Mouse (Mus musculus) monocyte, adult 2 months (primary cell): Measurements from ENCODE around the gene Col7a1.

ENCODE experiments used
- DNase-seq, 2 experiments: peaks; one replicate each; pipeline ENCODE4 v3.0.0; 2022; ENCODE audit warnings: low spot score in 2 of 2, low read depth in 1 of 2

Col7a1 gene

DNA sequence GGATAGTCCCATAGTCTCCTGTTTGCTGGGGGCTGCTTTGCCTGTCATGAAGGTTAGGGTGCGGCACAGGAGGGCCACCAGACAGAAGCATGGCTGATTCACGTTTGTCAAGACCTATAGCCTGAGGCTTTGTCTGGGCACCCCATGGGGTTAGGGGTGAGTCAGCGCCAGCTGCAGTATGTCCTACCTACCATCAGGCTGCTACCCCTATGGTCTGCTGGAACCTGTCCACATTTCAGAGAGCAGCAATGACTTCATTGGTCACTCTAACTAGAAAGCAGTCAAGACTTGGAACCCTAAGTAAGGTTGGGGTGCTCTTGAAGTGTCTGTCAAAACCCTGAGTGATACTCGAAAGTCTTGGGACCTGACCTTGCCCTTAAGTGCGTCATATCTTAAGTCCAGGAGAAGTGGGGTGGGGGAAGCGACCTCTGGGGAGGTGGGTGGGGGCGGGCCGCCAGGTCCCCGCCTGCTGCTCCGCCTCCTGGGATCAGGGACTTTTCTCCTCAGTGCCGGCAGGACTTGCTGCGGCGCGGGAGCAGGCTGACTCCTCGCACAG is at the start of gene Col7a1:
Gene Col7a1 (plus strand): TSS at position 506 of the 556 bp plus-strand sequence.
- DNase-seq = no peak

DNA sequence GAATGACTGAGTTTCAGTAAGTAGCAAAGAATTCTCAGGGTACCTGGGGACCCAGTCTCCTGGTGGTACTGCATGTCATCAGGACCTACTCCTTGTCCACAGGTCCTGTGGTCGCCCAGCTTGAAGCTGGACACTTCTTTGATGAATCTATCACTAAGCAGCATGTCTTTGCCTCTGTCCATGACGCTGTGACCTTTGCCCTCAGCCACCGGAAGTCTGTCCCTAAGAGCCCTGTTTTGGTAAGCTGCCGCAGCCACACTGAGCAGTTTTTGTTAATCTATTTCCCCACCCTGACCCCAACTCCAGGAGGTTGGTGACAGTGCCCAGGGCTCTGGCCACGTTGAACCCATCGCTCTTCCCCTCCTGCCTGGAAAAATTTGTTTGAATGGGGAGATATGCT is 41.1 kb upstream of the Col7a1 start:
- DNase-seq = no peak

DNA sequence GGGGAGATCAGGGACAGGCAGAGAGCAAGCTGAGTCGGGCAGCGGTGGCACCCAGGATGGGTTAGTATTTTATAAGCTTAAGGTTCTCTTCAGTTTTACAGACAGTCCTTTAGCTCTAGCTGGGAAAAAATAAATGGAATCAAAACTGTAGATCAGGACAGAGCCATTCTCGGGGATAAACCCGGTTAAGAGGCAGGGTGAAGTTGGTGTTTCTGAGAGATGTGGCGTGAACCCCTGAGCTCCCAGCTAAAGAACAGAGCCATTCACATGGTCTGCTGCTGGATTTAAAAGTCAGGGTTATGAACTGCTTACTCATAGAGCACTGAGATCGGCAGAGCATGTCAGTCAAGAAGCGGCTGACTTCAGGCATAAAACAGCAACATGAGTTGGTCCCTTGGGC is 40.2 kb upstream of the Col7a1 start:
- DNase-seq = no peak

DNA sequence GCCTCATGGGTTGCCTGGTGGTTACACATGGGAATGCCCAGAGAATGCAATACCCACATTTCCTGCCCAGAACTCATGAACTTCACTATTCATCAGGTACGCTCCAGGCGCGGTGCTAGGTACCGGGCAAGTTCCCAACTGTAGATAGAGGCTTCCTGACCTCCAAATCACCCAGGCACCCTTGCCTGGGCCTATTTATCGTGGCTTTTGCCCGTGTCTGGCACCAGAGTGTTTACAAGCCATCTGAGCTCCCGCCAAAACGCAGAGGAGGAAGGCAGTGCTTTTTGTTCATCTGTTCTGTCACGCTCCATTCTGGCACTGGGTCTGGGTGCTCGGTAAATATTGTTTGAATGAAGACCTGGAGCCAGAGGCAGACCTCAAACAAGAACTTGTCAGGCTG is 39.8 kb upstream of the Col7a1 start:
- DNase-seq = no peak

- no peak for DNase-seq
Observed at GRCm38 (mm10) chr9:108914491-108914890, 38.9 kb upstream of the Col7a1 start, which contains the start of gene Tmem89. TSS of gene Tmem89 (plus strand) at chr9:108914619.

DNA sequence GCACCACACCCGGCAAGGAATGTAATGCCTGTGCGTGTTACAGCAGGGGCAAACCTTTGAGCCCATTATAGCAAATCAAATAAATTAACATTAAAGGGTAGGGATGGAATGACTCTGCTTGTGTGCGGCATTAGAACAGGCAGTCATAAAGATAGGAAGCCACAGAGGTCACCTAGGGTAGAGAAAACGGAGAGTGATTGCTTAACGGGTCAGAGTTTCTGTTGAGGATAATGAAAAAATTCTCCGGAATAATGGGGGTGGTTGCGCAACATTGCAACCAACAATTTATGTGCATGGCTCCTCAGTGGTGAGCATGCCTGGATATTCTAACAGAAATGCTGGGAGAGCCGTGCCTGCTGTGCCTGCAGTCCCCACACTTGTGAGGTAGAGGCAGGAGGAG is 27.5 kb upstream of the Col7a1 start:
- no peak for DNase-seq

- DNase-seq = no peak
Observed at GRCm38 (mm10) chr9:108928424-108928823, 25.0 kb upstream of the Col7a1 start.

GRCm38 (mm10) chr9:108935991-108936390 is 17.4 kb upstream of the Col7a1 start:
- no peak for DNase-seq

- peak; percentile 86 to 89 for DNase-seq
Observed at GRCm38 (mm10) chr9:108936418-108937364, 16.7 kb upstream of the Col7a1 start, which contains the start of gene Uqcrc1. TSS of gene Uqcrc1 (plus strand) at chr9:108936633.

GRCm38 (mm10) chr9:108945111-108945510 is 8.3 kb upstream of the Col7a1 start:
- no peak for DNase-seq

GRCm38 (mm10) chr9:108945608-108946007 is 7.8 kb upstream of the Col7a1 start:
- no peak for DNase-seq

GRCm38 (mm10) chr9:108949231-108949966 is 4.0 kb upstream of the Col7a1 start:
- no peak for DNase-seq

DNA sequence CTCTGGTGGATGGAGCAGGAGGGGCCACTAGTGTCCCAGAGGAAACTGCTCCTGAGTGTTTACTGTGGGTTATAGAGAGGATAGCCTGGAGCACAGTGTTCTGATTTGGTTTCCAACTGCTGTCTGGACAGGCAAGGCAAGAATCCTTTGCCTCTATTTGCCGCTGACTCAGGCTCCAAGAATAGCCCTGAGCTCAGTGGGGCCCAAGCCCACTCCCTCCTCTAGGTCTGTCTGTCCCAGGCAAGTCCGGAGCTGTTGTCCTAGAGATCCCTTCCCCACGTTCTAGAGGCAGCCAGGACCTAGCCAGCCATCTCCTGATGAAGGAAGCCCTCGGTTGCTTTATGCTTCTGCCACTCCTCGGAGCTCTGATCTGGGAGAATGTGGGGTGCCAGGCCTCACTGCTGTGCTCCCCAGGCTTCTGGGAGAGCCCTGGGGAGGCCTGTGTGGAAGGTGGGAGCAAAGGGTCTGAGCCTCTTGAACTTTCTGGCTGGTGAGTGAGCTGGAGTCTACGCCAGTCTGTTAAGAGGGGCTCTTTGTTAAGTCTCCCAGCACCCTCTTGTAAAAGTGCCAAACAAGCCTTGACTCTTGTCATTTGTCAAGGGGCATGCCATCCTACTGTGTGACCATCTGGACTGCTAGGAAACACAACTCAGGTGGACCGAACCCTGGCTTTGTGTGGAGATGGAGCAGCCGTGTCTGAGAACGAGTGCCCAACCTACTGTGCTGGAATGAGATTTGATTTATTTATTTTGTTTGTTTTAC is 3.2 kb upstream of the Col7a1 start:
- DNase-seq = no peak

DNA sequence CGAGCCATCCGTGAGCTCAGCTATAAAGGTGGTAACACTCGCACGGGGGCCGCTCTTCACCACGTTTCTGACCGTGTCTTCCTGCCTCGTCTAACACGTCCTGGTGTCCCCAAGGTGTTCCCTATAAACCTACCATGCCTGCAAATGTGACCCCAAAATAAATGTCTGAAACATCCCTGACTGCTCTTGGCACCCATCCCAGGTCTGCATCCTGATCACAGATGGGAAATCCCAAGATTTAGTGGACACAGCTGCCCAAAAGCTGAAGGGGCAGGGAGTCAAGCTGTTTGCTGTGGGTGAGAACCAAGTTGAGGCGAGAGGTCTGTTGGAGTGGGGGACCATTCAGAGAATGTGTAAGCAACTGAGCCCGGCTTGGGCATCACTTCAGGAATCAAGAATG is 1.9 kb downstream of the Col7a1 start:
- no peak for DNase-seq

GRCm38 (mm10) chr9:108955846-108956245 is 2.5 kb downstream of the Col7a1 start:
- no peak for DNase-seq

DNA sequence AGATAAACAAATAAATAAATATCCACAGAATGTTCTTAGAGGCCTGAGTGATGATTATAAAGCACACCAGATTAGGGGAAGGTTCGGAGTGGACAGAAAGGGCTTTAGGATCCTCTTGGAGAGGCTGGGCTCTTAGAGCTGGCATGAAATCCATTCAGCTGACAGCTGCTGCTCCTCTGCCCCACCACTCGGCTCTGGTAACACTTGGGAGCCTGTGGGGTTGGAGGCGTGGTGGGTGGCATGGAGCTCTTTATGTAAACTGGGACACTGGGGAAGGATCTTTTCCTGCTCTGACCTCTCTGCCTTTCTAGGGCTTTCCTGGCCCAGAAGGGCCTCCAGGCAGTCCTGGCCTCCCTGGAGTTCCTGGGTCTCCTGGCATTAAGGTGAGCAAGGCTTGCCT is 10.2 kb downstream of the Col7a1 start:
- no peak for DNase-seq

DNA sequence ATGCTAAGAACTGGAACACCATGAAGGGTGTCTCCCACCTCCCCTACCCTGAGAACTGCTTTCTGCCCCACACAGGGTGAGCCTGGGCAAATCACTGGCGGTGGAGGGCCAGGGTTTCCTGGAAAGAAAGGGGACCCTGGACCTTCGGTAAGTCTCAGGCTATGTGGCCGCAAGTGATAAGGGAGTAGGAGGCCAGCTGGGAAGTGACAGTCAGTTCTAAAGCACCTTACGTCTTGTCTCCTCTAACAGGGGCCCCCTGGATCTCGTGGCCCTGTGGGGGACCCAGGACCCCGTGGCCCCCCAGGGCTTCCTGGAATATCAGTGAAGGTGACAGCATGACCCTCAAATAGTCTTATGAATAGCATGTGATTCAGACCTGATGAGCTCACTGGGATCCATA is 11.0 kb downstream of the Col7a1 start:
- no peak for DNase-seq

GRCm38 (mm10) chr9:108970623-108971022 is 17.2 kb downstream of the Col7a1 start:
- no peak for DNase-seq

DNA sequence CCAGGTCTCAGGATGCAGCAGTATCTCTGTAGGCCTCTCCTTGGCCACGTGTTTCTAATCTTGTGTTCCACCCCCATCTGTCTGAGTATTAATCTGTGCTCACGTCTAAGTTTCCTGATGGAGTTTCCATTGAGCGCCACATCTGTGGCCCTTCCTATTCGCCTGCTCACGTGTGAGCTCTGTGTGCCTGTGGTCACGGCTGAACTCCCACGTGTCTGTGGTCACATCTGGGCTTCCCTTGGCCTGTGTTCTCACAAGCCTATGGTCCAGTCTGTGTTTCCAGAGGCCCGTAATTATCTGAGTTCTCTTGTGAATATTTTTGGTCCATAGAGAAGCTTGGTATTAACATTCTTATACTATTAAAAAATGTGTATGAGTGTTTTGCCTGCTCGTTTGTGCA is 23.1 kb downstream of the Col7a1 start:
- DNase-seq = no peak

GRCm38 (mm10) chr9:108977966-108978365 is 24.6 kb downstream of the Col7a1 start:
- DNase-seq = no peak

GRCm38 (mm10) chr9:108982498-108982897 is 29.1 kb downstream of the Col7a1 start:
- DNase-seq = no peak
